In genomic region chr10:81429605-81430061, GRCm38 (mm10) we compare ENCODE assay signal across 8 mouse cellular contexts. TPM values are rescaled to one million over a fixed set of nuclear protein-coding genes. Genes with fewer than 3 reads are reported as not detected.
DNase-seq lines count a peak whose midpoint lies in the region; ATAC-seq and TF ChIP-seq lines count a peak whose summit lies in the region.

No protein-coding gene starts in this region.

- H3K27ac ChIP-seq in hindbrain, embryonic 12.5 days = peak overlapping the region; percentile 94
- peak overlapping the region; percentile 93 for H3K27ac ChIP-seq in limb, embryonic 10.5 days
- peak overlapping the region; percentile 94 for H3K27ac ChIP-seq in midbrain, embryonic 10.5 days (replicated peaks)
- H3K27ac ChIP-seq in small intestine, adult 2 months (ENCODE audit: insufficient read depth, low read depth, low read length) = peak overlapping the region; percentile 76

- peak overlapping the region; percentile 80 for H3K4me3 ChIP-seq in hindbrain, embryonic 12.5 days
- H3K4me3 ChIP-seq in limb, embryonic 10.5 days = peak overlapping the region; percentile 85
- peak overlapping the region; percentile 81 for H3K4me3 ChIP-seq in midbrain, embryonic 10.5 days
- peak overlapping the region; percentile 82 for H3K4me3 ChIP-seq in small intestine, adult 2 months (ENCODE audit: low read depth, low read length)

- 1% methylated on average over 20 of the region's 20 CpGs for WGBS in hindbrain, embryonic 12.5 days
- WGBS in limb, embryonic 10.5 days = under 1% methylated on average over 19 of the region's 20 CpGs
- WGBS in midbrain, embryonic 10.5 days = under 1% methylated on average over 20 of the region's 20 CpGs
- under 1% methylated on average over 20 of the region's 20 CpGs for WGBS in small intestine, adult 2 months

- TF ChIP-seq CTCF in small intestine, adult 2 months (IDR thresholded peaks at IDR 0.05; ENCODE audit: extremely low read depth, insufficient read length, insufficient replicate concordance, low read depth, low read length) = no peak

- H3K27me3 ChIP-seq in hindbrain, embryonic 12.5 days = peaks cover 61% of the 10 kb centered on the region
- H3K27me3 ChIP-seq in limb, embryonic 10.5 days (ENCODE audit: low read depth, poor library complexity, severe bottlenecking) = peaks cover 85% of the 10 kb centered on the region
- H3K27me3 ChIP-seq in midbrain, embryonic 10.5 days (ENCODE audit: low read depth, poor library complexity, severe bottlenecking) = peaks cover 86% of the 10 kb centered on the region
- no peaks in the 10 kb centered on the region for H3K27me3 ChIP-seq in small intestine, adult 2 months (ENCODE audit: control insufficient read depth, insufficient read depth, low read length)

- peaks cover 55% of the 10 kb centered on the region for H3K4me1 ChIP-seq in hindbrain, embryonic 12.5 days
- H3K4me1 ChIP-seq in limb, embryonic 10.5 days = peaks cover 70% of the 10 kb centered on the region
- peaks cover 64% of the 10 kb centered on the region for H3K4me1 ChIP-seq in midbrain, embryonic 10.5 days
- peaks cover 37% of the 10 kb centered on the region for H3K4me1 ChIP-seq in small intestine, adult 2 months (ENCODE audit: control insufficient read depth, insufficient read depth, insufficient read length, low read length)

- ATAC-seq in hindbrain, embryonic 12.5 days (ENCODE audit: low FRiP score) = peak; percentile 26
- no peak for ATAC-seq in inflammation-experienced regulatory T-cells, adult 6 months

- H3K9me3 ChIP-seq in hindbrain, embryonic 12.5 days (replicated peaks) = no peaks in the 10 kb centered on the region
- no peaks in the 10 kb centered on the region for H3K9me3 ChIP-seq in limb, embryonic 10.5 days (replicated peaks)
- H3K9me3 ChIP-seq in midbrain, embryonic 10.5 days (replicated peaks) = no peaks in the 10 kb centered on the region

- H3K9ac ChIP-seq in hindbrain, embryonic 12.5 days = peak overlapping the region; percentile 91

- TF ChIP-seq POLR2A in small intestine, adult 2 months (IDR thresholded peaks at IDR 0.05; ENCODE audit: low read depth, low read length) = peak; percentile 51; the same call in 1 of the 2 replicates

- no peaks in the 10 kb centered on the region for H3K36me3 ChIP-seq in hindbrain, embryonic 12.5 days
- no peaks in the 10 kb centered on the region for H3K36me3 ChIP-seq in limb, embryonic 10.5 days
- H3K36me3 ChIP-seq in midbrain, embryonic 10.5 days = no peaks in the 10 kb centered on the region
- H3K36me3 ChIP-seq in small intestine, adult 2 months (ENCODE audit: control insufficient read depth, insufficient read depth, low read length) = no peaks in the 10 kb centered on the region

- DNase-seq in Muller cell, postnatal 12 days (ENCODE audit: inconsistent ontology term) = peak; percentile 89
- DNase-seq in cerebellum, adult 8-10 months = peak; percentile 73
- peak; percentile 75 for DNase-seq in forelimb bud, embryonic 11.5 days (ENCODE audit: low read depth, low spot score)
- peak; percentile 77 for DNase-seq in limb, embryonic 10.5 days (ENCODE audit: low spot score)
- peak; percentile 72 for DNase-seq in midbrain, embryonic 10.5 days (ENCODE audit: low spot score)

- peak overlapping the region; percentile 67 for H3K4me2 ChIP-seq in hindbrain, embryonic 12.5 days (replicated peaks)

RNA-seq across cellular contexts. Expression of gene Nfic, which starts 25.8 kb away (rescaled TPM):
- 30.9 and 31.5 TPM in 2 replicates for polyA plus RNA-seq in hindbrain, embryonic 12.5 days (2016; fragmentation: Nextera tagmentation; extraction: Ambion mirVana)
- polyA plus RNA-seq in limb, embryonic 10.5 days (2016; fragmentation: Nextera tagmentation; extraction: Ambion mirVana) = 9.3 and 19.8 TPM in 2 replicates
- polyA plus RNA-seq in midbrain, embryonic 10.5 days (2016; fragmentation: Nextera tagmentation; extraction: Ambion mirVana) = 8.7 and 11.7 TPM in 2 replicates
- 15.5 and 19.4 TPM in 2 replicates for polyA plus RNA-seq in small intestine, adult 2 months (2012; rRNA removed)
- polyA plus RNA-seq in inflammation-experienced regulatory T-cells, adult 6 months (2017; shearing (Covaris generic)) = 10 to 100 TPM; 13.8 to 17.2 (median 15.0) TPM

RNA-seq across cellular contexts. Expression of gene Smim24, which starts 36.8 kb away (rescaled TPM):
- polyA plus RNA-seq in hindbrain, embryonic 12.5 days (2016; fragmentation: Nextera tagmentation; extraction: Ambion mirVana) = 1.9 and 2.7 TPM in 2 replicates
- polyA plus RNA-seq in limb, embryonic 10.5 days (2016; fragmentation: Nextera tagmentation; extraction: Ambion mirVana) = 1.9 and 2.9 TPM in 2 replicates
- polyA plus RNA-seq in midbrain, embryonic 10.5 days (2016; fragmentation: Nextera tagmentation; extraction: Ambion mirVana) = 1.7 and 2.3 TPM in 2 replicates
- 2,702 and 6,898 TPM in 2 replicates for polyA plus RNA-seq in small intestine, adult 2 months (2012; rRNA removed)
- 10 to 100 TPM in 1 of 3 experiments, 1 to 10 TPM in 2; 4.4 to 10.7 (median 9.8) TPM for polyA plus RNA-seq in inflammation-experienced regulatory T-cells, adult 6 months (2017; shearing (Covaris generic))

RNA-seq across cellular contexts. Expression of gene Gm48552, which starts 40.8 kb away (rescaled TPM):
- polyA plus RNA-seq in hindbrain, embryonic 12.5 days (2016; fragmentation: Nextera tagmentation; extraction: Ambion mirVana) = 1.1 and 2.4 TPM in 2 replicates
- polyA plus RNA-seq in limb, embryonic 10.5 days (2016; fragmentation: Nextera tagmentation; extraction: Ambion mirVana) = 1.4 and 1.5 TPM in 2 replicates
- polyA plus RNA-seq in midbrain, embryonic 10.5 days (2016; fragmentation: Nextera tagmentation; extraction: Ambion mirVana) = 1.7 and 2.9 TPM in 2 replicates
- 2.9 and 5.0 TPM in 2 replicates for polyA plus RNA-seq in small intestine, adult 2 months (2012; rRNA removed)
- polyA plus RNA-seq in inflammation-experienced regulatory T-cells, adult 6 months (2017; shearing (Covaris generic)) = 1 to 10 TPM in 1 of 3 experiments, not detected in 2; 3.1 TPM

RNA-seq across cellular contexts. Expression of gene Gm48551, which starts 45.4 kb away (rescaled TPM):
- polyA plus RNA-seq in hindbrain, embryonic 12.5 days (2016; fragmentation: Nextera tagmentation; extraction: Ambion mirVana) = 5.7 and 5.9 TPM in 2 replicates
- 3.8 and 4.2 TPM in 2 replicates for polyA plus RNA-seq in limb, embryonic 10.5 days (2016; fragmentation: Nextera tagmentation; extraction: Ambion mirVana)
- polyA plus RNA-seq in midbrain, embryonic 10.5 days (2016; fragmentation: Nextera tagmentation; extraction: Ambion mirVana) = 2.9 and 3.4 TPM in 2 replicates
- 1.8 and 4.8 TPM in 2 replicates for polyA plus RNA-seq in small intestine, adult 2 months (2012; rRNA removed)
- polyA plus RNA-seq in inflammation-experienced regulatory T-cells, adult 6 months (2017; shearing (Covaris generic)) = 1 to 10 TPM in 2 of 3 experiments, under 1 TPM in 1; 0.60 to 1.9 (median 1.1) TPM

RNA-seq across cellular contexts. Expression of gene Dohh, which starts 45.4 kb away (rescaled TPM):
- 62.7 and 67.5 TPM in 2 replicates for polyA plus RNA-seq in hindbrain, embryonic 12.5 days (2016; fragmentation: Nextera tagmentation; extraction: Ambion mirVana)
- polyA plus RNA-seq in limb, embryonic 10.5 days (2016; fragmentation: Nextera tagmentation; extraction: Ambion mirVana) = 101 and 115 TPM in 2 replicates
- polyA plus RNA-seq in midbrain, embryonic 10.5 days (2016; fragmentation: Nextera tagmentation; extraction: Ambion mirVana) = 93.4 and 98.7 TPM in 2 replicates
- polyA plus RNA-seq in small intestine, adult 2 months (2012; rRNA removed) = 86.8 and 113 TPM in 2 replicates
- 10 to 100 TPM in 2 of 3 experiments, 1 to 10 TPM in 1; 9.2 to 17.9 (median 10.9) TPM for polyA plus RNA-seq in inflammation-experienced regulatory T-cells, adult 6 months (2017; shearing (Covaris generic))

Comparison
In these comparisons a context has a peak if more than half of its experiments do, and no peak if none do; other contexts are left out.
1. RNA of gene Smim24, which starts 36.8 kb away (polyA plus RNA-seq): 2,702 to 6,898 TPM in small intestine, adult 2 months; 4.4 to 10.7 TPM in inflammation-experienced regulatory T-cells, adult 6 months, 1.9 to 2.9 TPM in limb, embryonic 10.5 days, 1.9 to 2.7 TPM in hindbrain, embryonic 12.5 days and 1.7 to 2.3 TPM in midbrain, embryonic 10.5 days; every median in the first group is over 100 times any median in the second.
2. Peak in every context shown above with its lines, with median percentiles within 50 percentile points of each other: DNase-seq, H3K27ac ChIP-seq and H3K4me3 ChIP-seq.